Mouse (Mus musculus) G1E-ER4 (cell line): ENCODE data around the gene Tuba8. TPM values are rescaled to one million over a fixed set of nuclear protein-coding genes. Genes with fewer than 3 reads are reported as not detected.

ENCODE experiments used
- GATA1 ChIP-seq: IDR thresholded peaks from one replicate; pipeline ENCODE4 v1.8.0; 2012; ENCODE audit warnings: low read length, inconsistent platforms
- polyA plus RNA-seq: library from polyadenylated mRNA; stranded (reverse); fragments of >175 nt; gene quantifications from 2 replicates; pipeline ENCODE4 v1.2.3, GENCODE M21; 2012

Gene Tuba8
- polyA plus RNA-seq, result not detected in 2 replicates

DNA sequence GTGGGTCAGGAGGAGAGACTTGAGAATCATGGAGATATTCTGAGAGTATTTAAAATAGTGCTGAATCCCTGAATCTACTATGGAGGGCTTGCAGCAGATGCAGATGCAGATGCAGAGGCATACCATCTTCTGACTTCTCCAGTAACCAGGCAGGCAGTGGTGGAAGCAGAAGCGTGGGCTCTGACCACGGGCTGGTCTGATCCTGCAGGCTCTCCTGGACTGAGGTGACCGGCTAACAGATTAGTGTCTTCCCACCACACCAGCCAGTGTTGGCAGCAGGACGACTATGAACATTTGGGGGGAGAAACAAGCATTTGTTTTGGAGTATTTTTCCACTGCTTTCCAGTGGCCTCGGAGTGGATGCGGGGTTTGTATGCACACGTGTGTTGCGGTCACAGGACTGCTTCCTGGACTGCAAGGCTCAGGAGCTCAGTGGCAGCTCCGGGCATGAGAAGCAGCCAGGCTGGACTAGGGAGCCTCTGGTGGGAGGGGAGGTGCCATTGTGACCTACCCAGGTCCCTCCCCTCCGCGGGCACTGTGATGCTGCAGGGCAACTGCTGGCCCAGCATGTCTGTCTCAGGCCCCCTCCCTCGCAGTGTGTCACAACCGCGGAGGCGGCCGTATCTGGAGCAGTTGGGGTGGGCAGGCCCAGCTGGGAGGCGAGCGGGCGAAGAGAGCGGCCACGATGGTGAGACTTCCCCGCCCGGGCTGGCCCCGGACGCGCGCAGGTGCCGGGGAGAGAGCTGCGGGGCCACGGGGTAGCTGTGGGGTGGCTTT, at the start of gene Tuba8:
Gene Tuba8 (plus strand): TSS at position 548 of the 777 bp plus-strand sequence.
- no peak for TF ChIP-seq GATA1

DNA sequence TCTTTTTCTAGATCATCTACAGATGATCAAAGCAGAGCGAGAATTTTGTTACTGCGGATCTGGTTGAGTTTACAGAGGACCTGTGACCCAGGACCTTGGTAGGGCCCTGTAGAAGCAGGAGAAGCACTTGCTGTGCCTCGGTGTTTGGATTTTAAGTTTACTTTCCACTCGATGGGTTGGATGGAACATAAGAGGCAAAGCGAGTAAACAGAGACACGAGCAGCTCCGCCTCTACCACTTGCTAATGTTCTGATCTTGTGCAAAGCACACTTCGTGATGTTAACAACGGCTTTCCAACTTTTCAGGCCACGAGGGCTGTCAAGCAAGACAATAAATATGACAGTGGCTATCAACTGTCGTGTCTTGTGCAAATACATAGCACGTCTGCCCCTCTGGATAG, 47.9 kb upstream of the Tuba8 start:
- no peak for TF ChIP-seq GATA1

DNA sequence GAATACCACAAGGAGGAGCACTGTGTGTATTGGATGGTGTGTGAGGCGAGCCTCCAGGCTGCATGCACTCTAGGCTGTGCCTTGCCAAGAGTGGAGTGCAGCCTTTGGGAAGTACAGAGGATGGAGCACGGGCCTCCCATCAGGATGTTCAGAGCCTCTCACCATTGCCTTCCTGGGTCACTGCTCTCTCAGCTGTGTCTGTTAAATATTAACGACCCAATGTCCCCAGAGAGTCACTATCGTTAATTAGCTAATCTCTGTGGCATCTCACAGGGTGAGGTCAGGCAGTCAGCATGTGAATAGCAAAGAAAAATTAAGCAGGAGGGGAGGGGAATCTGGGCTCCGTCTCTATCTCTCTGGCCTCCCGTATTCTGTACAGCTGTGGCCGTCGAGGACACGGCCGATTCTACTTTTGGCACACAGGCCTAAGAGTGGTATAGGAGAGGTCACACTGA, 44.4 kb upstream of the Tuba8 start:
- no peak for TF ChIP-seq GATA1

- no peak for TF ChIP-seq GATA1
These were observed 43.0 kb upstream of the Tuba8 start for GRCm38 (mm10) chr6:121167381-121167975.

- TF ChIP-seq GATA1, result no peak
These were observed 39.4 kb upstream of the Tuba8 start for GRCm38 (mm10) chr6:121171102-121171501.

GRCm38 (mm10) chr6:121173471-121173870, 37.0 kb upstream of the Tuba8 start:
- no peak for TF ChIP-seq GATA1

- no peak for TF ChIP-seq GATA1
These were observed 35.7 kb upstream of the Tuba8 start for GRCm38 (mm10) chr6:121174761-121175160.

DNA sequence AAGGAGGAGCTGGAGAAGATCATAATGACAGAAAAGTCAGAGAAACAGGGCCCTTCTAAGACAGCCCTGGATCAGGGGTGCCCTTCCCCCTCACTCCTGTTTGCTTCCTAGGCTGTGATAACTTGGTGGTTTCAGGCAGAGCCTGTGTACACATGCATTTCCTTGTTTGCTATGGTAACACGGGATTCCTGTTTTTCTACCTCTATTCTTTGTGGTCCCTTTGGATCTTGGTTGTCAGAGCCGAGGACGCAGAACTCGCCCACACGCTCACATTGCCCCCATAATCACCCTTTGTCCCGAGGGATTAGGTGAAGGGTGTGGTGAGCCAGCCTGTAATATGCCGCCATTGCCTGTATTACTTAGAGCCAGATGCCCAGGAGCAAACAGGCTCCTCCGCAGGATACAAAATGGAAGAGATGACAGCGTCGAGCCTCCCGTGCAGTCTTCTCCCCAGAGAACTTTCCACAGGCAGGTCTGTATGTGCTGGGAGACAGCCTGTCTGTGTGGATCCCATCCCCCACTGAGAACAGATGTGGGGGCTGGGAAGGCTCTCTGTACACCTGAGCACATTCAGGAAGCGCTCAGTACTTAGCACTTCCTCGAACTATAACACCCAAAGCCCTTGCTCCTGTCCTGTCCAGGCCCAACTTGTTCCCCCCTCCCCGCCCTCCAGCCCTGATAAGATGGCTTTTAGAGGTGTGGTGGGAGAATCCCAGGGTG, 34.3 kb upstream of the Tuba8 start:
- TF ChIP-seq GATA1, result no peak

- no peak for TF ChIP-seq GATA1
These were observed 33.8 kb upstream of the Tuba8 start for GRCm38 (mm10) chr6:121176731-121177098.

GRCm38 (mm10) chr6:121177118-121177708, 33.3 kb upstream of the Tuba8 start:
- no peak for TF ChIP-seq GATA1

DNA sequence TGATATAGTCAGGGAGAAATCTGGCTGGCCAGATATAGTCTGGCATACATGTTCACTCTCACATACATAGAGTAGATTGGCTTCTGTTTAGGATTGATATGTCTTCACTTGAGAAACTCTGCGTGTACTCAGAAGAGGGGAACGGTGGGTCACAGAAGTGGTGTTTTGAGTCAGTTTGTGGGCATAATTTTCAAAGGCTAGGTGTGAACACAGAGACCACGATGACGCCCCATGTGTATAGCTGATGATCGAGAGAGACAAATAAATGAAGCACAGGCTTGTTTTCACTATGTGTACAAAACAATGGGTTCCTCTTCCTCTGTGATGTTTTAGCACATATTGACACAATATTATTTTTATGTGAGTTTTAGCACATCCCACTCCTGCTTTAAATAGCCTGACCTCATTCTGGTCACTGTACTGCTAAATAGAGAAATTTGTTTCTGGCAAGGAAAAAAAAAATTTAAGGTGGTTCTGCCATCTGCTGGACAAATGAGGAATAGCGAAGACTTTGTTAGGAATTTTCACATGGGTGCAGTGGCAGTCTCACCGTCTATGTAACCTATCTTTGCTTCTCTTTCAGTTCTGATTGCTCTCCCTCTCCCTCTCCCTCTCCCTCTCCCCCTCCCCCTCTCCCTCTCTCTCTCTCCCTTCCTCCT, 31.7 kb upstream of the Tuba8 start:
- TF ChIP-seq GATA1, result no peak

DNA sequence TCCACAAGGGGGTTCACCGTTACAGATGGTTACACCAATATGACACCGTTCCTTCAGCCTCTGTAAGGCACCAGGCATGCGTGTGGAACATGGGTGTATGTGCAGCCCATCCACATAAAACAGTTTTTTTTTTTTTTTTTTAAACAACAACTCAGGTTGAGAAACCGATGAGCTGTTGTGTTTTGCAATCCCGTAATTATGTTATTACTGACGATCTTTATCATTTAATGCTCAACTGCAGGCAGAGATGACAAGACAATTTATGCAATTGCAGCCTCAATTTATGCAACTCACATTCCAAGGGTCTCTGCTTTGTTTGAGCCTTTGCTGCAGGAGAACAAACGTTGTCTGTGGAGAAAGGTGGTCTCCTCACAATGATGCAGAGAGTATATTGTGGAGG, 30.6 kb upstream of the Tuba8 start:
- no peak for TF ChIP-seq GATA1

DNA sequence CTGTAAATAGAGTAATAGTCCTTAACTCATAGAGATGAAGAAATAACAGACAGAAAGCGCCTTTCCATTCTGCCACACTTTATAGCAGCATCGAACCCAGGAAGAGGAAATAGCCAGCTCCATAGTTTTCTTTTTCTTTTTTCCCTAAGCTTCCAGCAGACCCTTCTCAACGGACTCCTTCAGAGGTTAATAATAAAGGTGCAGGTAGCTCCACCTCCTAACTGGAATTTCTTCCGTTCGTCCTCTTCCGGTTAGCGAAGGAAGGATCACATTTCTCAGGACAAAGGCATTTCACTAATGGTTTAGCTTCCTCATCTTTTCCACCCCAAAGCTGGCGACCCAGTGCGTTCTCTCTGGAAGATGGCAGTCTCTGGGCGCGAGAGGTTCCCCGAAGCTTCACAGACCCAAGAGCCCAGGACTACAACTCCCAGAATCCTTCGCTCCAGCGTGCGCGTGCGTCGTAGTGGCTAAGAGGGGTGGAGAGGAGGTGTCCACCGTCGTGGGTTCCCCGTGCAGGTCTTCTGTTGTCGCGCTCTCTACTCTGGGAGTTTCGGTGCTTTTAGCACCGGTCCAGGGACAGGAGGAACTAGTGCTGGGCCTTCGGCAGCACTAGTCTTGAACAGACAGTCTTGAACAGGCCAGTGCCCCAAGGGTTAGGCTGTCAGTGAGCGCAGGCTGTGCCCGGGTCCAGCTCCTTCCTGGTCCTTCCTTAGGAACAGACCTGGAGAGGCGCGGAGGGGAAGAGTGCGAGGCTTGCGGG, 26.9 kb upstream of the Tuba8 start, which contains the start of gene Pex26:
Gene Pex26 (plus strand): TSS at position 254 of the 760 bp plus-strand sequence.
- no peak for TF ChIP-seq GATA1

GRCm38 (mm10) chr6:121184198-121185140, 26.0 kb upstream of the Tuba8 start:
- no peak for TF ChIP-seq GATA1

DNA sequence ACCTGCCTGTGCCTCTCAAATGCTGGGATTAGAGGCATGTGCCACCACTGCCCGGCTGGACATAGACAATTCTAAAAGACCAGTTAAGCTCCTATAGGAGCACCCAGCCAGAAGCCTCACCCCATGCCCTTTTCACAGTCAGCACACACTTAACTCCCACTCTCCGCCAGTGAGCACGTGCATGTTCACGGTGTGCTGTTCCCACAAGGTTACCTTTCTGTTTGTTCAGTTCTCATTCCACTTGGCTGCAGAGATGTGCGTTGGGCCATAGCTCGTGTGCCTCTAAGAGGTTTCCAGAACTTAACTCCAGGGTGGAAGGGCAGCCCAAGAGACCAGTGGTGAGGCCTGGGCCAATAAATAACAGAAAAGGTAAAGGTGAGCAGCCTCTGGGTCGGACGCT, 25.3 kb upstream of the Tuba8 start:
- no peak for TF ChIP-seq GATA1
